Comparison of ENCODE assay signal across 9 mouse cellular contexts in genomic region chrX:103356761-103357236, GRCm38 (mm10). TPM values are rescaled to one million over a fixed set of nuclear protein-coding genes. Genes with fewer than 3 reads are reported as not detected.
DNase-seq lines count a peak whose midpoint lies in the region; ATAC-seq and TF ChIP-seq lines count a peak whose summit lies in the region.
"Had no signal": no experiment of that assay in that cellular context is flagged by ENCODE, and none has a peak within 500 bp of the region (broad histone marks: within the 10 kb centered on the region; RNA-seq: fewer than 3 reads in every experiment).

No protein-coding gene starts in this region.

- DNase-seq in left cerebral cortex, postnatal 14 days (ENCODE audit: low spot score in 2 of 2): peak; percentile 3 to 10
- no peak for DNase-seq in left cerebral cortex, adult 11 months (ENCODE audit: low spot score)
- peak; percentile 26 for DNase-seq in R1 (ENCODE audit: low read depth, low spot score)
- no peak for DNase-seq in liver, embryonic 14.5 days (ENCODE audit: low read depth in 3 of 3, low spot score in 3 of 3)

- H3K27ac ChIP-seq in cortical plate, adult 2 months (ENCODE audit: insufficient read depth, low read length): peak overlapping the region; percentile 78
- peak overlapping the region; percentile 83 for H3K27ac ChIP-seq in hindbrain, embryonic 13.5 days
- no peak overlapping the region for H3K27ac ChIP-seq in liver, embryonic 14.5 days
- no peak overlapping the region for H3K27ac ChIP-seq in stomach, embryonic 16.5 days (ENCODE audit: low read length)

- H3K4me3 ChIP-seq in cortical plate, adult 2 months (ENCODE audit: insufficient read depth, low read length): peak overlapping the region; percentile 97
- peak overlapping the region; percentile 55 for H3K4me3 ChIP-seq in hindbrain, embryonic 13.5 days
- peak overlapping the region; percentile 42 to 49 for H3K4me3 ChIP-seq in liver, embryonic 14.5 days (ENCODE audit: insufficient read depth in 1 of 2, low read depth in 2 of 2, low read length in 2 of 2)
- H3K4me3 ChIP-seq in stomach, embryonic 16.5 days (replicated peaks; ENCODE audit: low read length): peak overlapping the region; percentile 62

- no peaks in the 10 kb centered on the region for H3K9me3 ChIP-seq in hindbrain, embryonic 13.5 days
- no peaks in the 10 kb centered on the region for H3K9me3 ChIP-seq in liver, embryonic 14.5 days (ENCODE audit: control insufficient read depth, low read length)
- no peaks in the 10 kb centered on the region for H3K9me3 ChIP-seq in stomach, embryonic 16.5 days (replicated peaks; ENCODE audit: control insufficient read depth, low read length)

- no peak for TF ChIP-seq POLR2A in cortical plate, adult 2 months (IDR thresholded peaks at IDR 0.05; ENCODE audit: extremely low read depth, insufficient read depth, low read length)

- H3K4me1 ChIP-seq in cortical plate, adult 2 months (ENCODE audit: control insufficient read depth, insufficient read depth, low read length): no peaks in the 10 kb centered on the region
- H3K4me1 ChIP-seq in hindbrain, embryonic 13.5 days (replicated peaks): no peaks in the 10 kb centered on the region
- no peaks in the 10 kb centered on the region for H3K4me1 ChIP-seq in liver, embryonic 14.5 days (replicated peaks; ENCODE audit: control insufficient read depth in 2 of 2, insufficient read depth in 2 of 2, low read length in 1 of 2)
- H3K4me1 ChIP-seq in stomach, embryonic 16.5 days (ENCODE audit: control insufficient read depth, insufficient read depth, low read length): no peaks in the 10 kb centered on the region

- WGBS in hindbrain, embryonic 13.5 days: 16% methylated on average over 24 of the region's 24 CpGs
- 9% methylated on average over 24 of the region's 24 CpGs for WGBS in liver, embryonic 14.5 days (ENCODE audit: insufficient replicate concordance)
- 12% methylated on average over 24 of the region's 24 CpGs for WGBS in stomach, embryonic 16.5 days

- intact Hi-C loops in left cerebral cortex, postnatal 14 days (cut with DNase I): no loop called here

- H3K36me3 ChIP-seq in hindbrain, embryonic 13.5 days: no peaks in the 10 kb centered on the region
- H3K36me3 ChIP-seq in liver, embryonic 14.5 days (replicated peaks; ENCODE audit: control insufficient read depth, insufficient read depth, low read depth): no peaks in the 10 kb centered on the region
- H3K36me3 ChIP-seq in stomach, embryonic 16.5 days (ENCODE audit: control insufficient read depth, insufficient read depth, low read length): no peaks in the 10 kb centered on the region

- H3K27me3 ChIP-seq in hindbrain, embryonic 13.5 days: peaks cover 72% of the 10 kb centered on the region
- H3K27me3 ChIP-seq in liver, embryonic 14.5 days (ENCODE audit: control insufficient read depth, insufficient read depth, low read length): peaks cover 19% of the 10 kb centered on the region
- peaks cover 11% of the 10 kb centered on the region for H3K27me3 ChIP-seq in stomach, embryonic 16.5 days (ENCODE audit: control insufficient read depth, insufficient read depth, low read length)

- peak overlapping the region; percentile 79 for H3K9ac ChIP-seq in hindbrain, embryonic 13.5 days
- no peak overlapping the region for H3K9ac ChIP-seq in liver, embryonic 14.5 days (replicated peaks)
- peak overlapping the region; percentile 70 for H3K9ac ChIP-seq in stomach, embryonic 16.5 days (ENCODE audit: low read length)

- H3K4me2 ChIP-seq in hindbrain, embryonic 13.5 days: peak overlapping the region; percentile 59
- H3K4me2 ChIP-seq in liver, embryonic 14.5 days (ENCODE audit: low read depth): peak overlapping the region; percentile 49
- H3K4me2 ChIP-seq in stomach, embryonic 16.5 days (ENCODE audit: low read depth, low read length): peak overlapping the region; percentile 61

- no peak for TF ChIP-seq EP300 in liver, embryonic 14.5 days (IDR thresholded peaks at IDR 0.05; ENCODE audit: low read depth)

- no peak for TF ChIP-seq CTCF in cortical plate, adult 2 months (IDR thresholded peaks at IDR 0.05; ENCODE audit: extremely low read depth, insufficient read depth, low read length)
- TF ChIP-seq CTCF in liver, embryonic 14.5 days (IDR thresholded peaks at IDR 0.05; ENCODE audit: low read depth): no peak

- ATAC-seq in hindbrain, embryonic 13.5 days (ENCODE audit: low FRiP score): peak; percentile 89
- ATAC-seq in liver, embryonic 14.5 days (ENCODE audit: insufficient read depth): no peak
- ATAC-seq in stomach, embryonic 16.5 days (ENCODE audit: insufficient read depth, low FRiP score): 0 out of 2 replicates have a peak, but pooled peaks have one; percentile 29
- ATAC-seq in monocyte, adult 5-6 weeks (replicated peaks; ENCODE audit: insufficient number of reproducible peaks, low FRiP score, low TSS enrichment, poor library complexity, severe bottlenecking): no peak

RNA-seq across cellular contexts. Expression of gene Chic1, which starts 0.5 kb away (rescaled TPM):
- 10 to 100 TPM; 11.2 to 11.8 TPM for total RNA-seq in left cerebral cortex, postnatal 14 days (2021)
- 11.7 and 12.0 TPM in 2 replicates for polyA plus RNA-seq in cortical plate, adult 2 months (2012; rRNA removed)
- polyA plus RNA-seq in hindbrain, embryonic 13.5 days (2015; fragmentation: Nextera tagmentation; extraction: Ambion mirVana): 8.8 and 9.4 TPM in 2 replicates
- polyA plus RNA-seq in liver, embryonic 14.5 days (2012; rRNA removed): 0.19 and 0.26 TPM in 2 replicates
- 0.18 and 0.23 TPM in 2 replicates for polyA plus RNA-seq in liver, embryonic 14.5 days (2014; fragmentation: Nextera tagmentation; extraction: Ambion mirVana)
- polyA plus RNA-seq in stomach, embryonic 16.5 days (2015; fragmentation: Nextera tagmentation; extraction: Ambion mirVana): 2.8 and 3.4 TPM in 2 replicates
- 0.32 to 2.2 TPM (median 1.1 TPM) in 3 replicates for total RNA-seq in monocyte, adult 5-6 weeks (2017)

RNA-seq across cellular contexts. Expression of gene Cdx4, which starts 35.6 kb away (rescaled TPM):
- total RNA-seq in left cerebral cortex, postnatal 14 days (2021): not detected
- not detected in 2 replicates for polyA plus RNA-seq in cortical plate, adult 2 months (2012; rRNA removed)
- not detected in 2 replicates for polyA plus RNA-seq in hindbrain, embryonic 13.5 days (2015; fragmentation: Nextera tagmentation; extraction: Ambion mirVana)
- polyA plus RNA-seq in liver, embryonic 14.5 days (2012; rRNA removed): not detected in 2 replicates
- polyA plus RNA-seq in liver, embryonic 14.5 days (2014; fragmentation: Nextera tagmentation; extraction: Ambion mirVana): not detected in 2 replicates
- not detected in 2 replicates for polyA plus RNA-seq in stomach, embryonic 16.5 days (2015; fragmentation: Nextera tagmentation; extraction: Ambion mirVana)
- not detected in 3 replicates for total RNA-seq in monocyte, adult 5-6 weeks (2017)
- total RNA-seq: left cerebral cortex, postnatal 25 days had no signal

RNA-seq across cellular contexts. Expression of gene Tsx, which starts 57.5 kb away (rescaled TPM):
- under 1 TPM in 1 of 2 experiments, not detected in 1; 0.46 TPM for total RNA-seq in left cerebral cortex, postnatal 14 days (2021)
- polyA plus RNA-seq in cortical plate, adult 2 months (2012; rRNA removed): 0.49 and 0.73 TPM in 2 replicates
- 0.43 TPM in 1 of 2 replicates, not detected in the other for polyA plus RNA-seq in hindbrain, embryonic 13.5 days (2015; fragmentation: Nextera tagmentation; extraction: Ambion mirVana)
- 0.07 TPM in 1 of 2 replicates, not detected in the other for polyA plus RNA-seq in liver, embryonic 14.5 days (2012; rRNA removed)
- polyA plus RNA-seq in liver, embryonic 14.5 days (2014; fragmentation: Nextera tagmentation; extraction: Ambion mirVana): not detected in 2 replicates
- polyA plus RNA-seq in stomach, embryonic 16.5 days (2015; fragmentation: Nextera tagmentation; extraction: Ambion mirVana): 0.40 and 0.49 TPM in 2 replicates
- not detected in 3 replicates for total RNA-seq in monocyte, adult 5-6 weeks (2017)
- total RNA-seq: left cerebral cortex, postnatal 25 days had no signal

Comparison
In these comparisons a context has a peak if more than half of its experiments do, and no peak if none do; other contexts are left out.
1. DNase-seq: peak in left cerebral cortex, postnatal 14 days (2 of 2) and R1 (single experiment); none in left cerebral cortex, adult 11 months (single experiment) and liver, embryonic 14.5 days (0 of 3).
2. H3K27ac ChIP-seq: peak in cortical plate, adult 2 months (single experiment) and hindbrain, embryonic 13.5 days (single experiment); none in liver, embryonic 14.5 days (single experiment) and stomach, embryonic 16.5 days (single experiment).
3. H3K4me3 ChIP-seq: peak in every context shown above with its lines; median percentile 97 in cortical plate, adult 2 months; 62 in stomach, embryonic 16.5 days; 55 in hindbrain, embryonic 13.5 days; 46 in liver, embryonic 14.5 days.
4. ATAC-seq: peak in hindbrain, embryonic 13.5 days (single experiment) and stomach, embryonic 16.5 days (single experiment); none in liver, embryonic 14.5 days (single experiment) and monocyte, adult 5-6 weeks (single experiment).
5. Peak in every context shown above with its lines, with median percentiles within 50 percentile points of each other: H3K4me2 ChIP-seq.